Mouse (Mus musculus): ENCODE measurements around the gene Gfra1.

GRCm38 (mm10) chr19:58453581-58453980, 2.1 kb downstream of the Gfra1 start:
- TF ChIP-seq CTCF (IDR thresholded peaks at IDR 0.05; ENCODE audit: extremely low read depth, insufficient read depth, insufficient read length, insufficient replicate concordance) (no peak), POLR2A (IDR thresholded peaks at IDR 0.05; ENCODE audit: low read depth, low read length) (no peak)

All from spleen, adult 2 months (tissue).